Mouse (Mus musculus) CD4-positive, CD25-positive, alpha-beta regulatory T cell, adult 4 months (primary cell): ENCODE data around the gene Flvcr1. TPM values are rescaled to one million over a fixed set of nuclear protein-coding genes. Genes with fewer than 3 reads are reported as not detected.
"Not testable (repeated sequence)": the region's sequence is repeated elsewhere in the genome, so short reads cannot be mapped to it uniquely, and the experiment has no call there.

Experiments
- ATAC-seq: one replicate; pipeline ENCODE4 v1.8.0; 2017
- polyA plus RNA-seq, 2 experiments: library from polyadenylated mRNA; unstranded; fragments of 100-300 nt; shearing (Covaris generic); gene quantifications; one replicate each; pipeline ENCODE4 v1.2.1; 2017

The Flvcr1 gene
- polyA plus RNA-seq, 2 experiments from 2014 or later: 5.6 to 10.8 TPM

DNA sequence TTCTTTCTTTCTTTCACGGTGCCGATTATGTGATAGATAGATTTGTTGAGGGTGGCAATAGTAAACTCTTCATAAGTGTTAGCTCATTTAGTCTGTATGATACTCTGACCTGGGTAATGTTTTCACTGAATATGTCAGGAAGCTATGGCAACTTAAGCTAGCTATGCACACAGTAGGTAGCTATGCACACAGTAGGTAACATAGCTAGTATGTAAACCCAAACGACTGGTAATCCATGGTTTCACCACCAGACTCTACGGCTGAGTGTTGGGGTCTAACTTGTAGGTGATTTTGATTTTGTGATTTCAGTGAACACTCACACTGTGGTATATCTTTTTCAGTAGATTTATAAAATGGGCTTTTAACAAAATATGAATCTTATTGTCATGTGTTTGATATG, 12.0 kb upstream of the Flvcr1 start:
- ATAC-seq: no peak

DNA sequence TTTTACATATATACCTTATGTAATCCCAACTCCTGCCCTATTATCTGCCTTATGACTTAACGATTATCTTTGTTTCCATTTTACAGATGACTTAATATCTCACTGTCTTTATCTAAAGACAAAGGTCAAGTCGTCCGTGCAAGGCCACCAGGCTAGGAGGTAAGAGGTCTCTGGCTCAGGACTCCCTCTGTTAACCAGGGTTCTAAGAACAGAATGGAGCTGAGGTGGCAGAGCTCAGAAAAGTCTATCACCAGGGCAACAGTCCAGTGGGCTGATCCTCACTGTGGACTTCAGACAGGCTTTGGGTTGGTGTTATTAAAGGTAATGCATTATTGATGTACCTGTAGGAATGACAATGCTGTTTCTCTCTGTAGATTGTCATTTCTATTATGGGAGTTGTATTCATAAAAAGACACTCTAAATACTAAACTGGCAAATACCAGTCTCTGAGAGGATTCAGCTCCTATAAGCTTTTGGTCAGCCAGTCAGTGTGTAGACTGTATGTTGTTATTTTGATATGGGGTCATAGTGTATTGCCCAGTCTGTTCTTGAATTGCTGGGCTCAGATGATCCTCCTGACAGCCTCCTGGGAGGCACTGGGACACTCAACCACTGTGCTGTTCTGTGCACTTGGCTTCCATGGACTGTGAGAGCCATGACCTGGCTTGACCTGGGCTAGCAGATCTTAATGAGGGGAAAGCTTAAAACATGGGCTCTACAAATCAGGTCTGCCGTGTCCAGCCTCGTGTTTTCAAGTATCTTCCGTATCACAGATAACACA, 10.8 kb upstream of the Flvcr1 start, which contains the start of gene Spata45:
Spata45 (plus strand) TSS at position 86 of the 781 bp plus-strand sequence.
- no peak for ATAC-seq

DNA sequence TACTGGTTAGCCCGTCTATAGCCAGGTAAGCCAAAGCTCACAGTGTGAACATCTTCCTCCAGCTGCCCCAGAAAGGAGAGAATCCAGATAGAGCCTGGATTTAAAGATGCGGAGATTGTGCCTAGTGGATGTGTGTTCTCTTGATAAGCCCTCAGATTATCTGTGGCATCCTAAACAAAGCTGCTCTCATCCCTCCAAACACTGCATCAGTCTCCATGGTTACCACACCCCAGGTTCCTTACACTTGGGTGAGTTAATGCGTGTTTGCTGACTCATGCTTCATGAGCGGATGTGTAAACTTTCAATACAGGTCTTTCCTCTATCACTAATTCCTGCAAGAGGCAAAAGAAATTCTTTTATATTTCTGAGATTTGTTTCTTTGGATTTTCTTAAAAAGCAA, 9.7 kb upstream of the Flvcr1 start:
- no peak for ATAC-seq

DNA sequence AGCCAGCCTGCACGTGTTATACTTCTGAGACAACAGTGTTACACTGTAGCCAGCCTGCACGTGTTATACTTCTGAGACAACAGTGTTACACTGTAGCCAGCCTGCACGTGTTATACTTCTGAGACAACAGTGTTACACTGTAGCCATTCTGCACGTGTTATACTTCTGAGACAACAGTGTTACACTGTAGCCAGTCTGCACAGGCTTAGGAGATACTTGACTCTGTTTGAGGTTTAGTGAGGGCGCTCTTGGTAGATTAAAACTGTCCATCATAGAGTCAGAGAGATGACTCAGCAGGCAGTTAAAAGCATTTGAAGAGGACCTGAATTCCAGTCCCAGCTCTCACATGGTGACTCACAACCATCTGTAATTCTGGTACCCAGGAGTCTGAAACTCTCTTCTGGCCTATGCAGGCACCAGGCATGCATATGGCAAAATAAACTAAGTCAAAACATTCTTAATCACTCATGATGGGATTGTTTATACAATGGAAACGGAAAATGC, 5.0 kb upstream of the Flvcr1 start:
- not testable (repeated sequence) for ATAC-seq

DNA sequence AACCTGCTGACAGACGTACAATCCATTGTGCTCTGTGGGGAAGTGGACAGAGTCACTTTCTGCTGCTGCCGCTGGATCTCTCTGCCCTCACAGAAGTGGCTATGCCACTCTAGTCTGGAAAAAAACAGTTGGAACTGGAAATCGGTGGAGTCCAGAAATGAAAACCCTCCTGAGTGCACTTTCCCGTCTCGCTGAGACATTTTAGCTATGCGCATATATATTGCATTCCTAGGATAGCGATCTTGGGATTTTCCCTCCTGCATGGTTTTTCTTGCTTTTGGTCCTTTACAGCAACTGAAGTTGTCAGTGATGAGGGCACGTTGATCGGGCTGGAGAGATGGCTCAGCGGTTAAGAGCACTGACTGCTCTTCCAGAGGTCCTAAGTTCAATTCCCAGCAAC, 4.2 kb upstream of the Flvcr1 start:
- ATAC-seq: no peak

DNA sequence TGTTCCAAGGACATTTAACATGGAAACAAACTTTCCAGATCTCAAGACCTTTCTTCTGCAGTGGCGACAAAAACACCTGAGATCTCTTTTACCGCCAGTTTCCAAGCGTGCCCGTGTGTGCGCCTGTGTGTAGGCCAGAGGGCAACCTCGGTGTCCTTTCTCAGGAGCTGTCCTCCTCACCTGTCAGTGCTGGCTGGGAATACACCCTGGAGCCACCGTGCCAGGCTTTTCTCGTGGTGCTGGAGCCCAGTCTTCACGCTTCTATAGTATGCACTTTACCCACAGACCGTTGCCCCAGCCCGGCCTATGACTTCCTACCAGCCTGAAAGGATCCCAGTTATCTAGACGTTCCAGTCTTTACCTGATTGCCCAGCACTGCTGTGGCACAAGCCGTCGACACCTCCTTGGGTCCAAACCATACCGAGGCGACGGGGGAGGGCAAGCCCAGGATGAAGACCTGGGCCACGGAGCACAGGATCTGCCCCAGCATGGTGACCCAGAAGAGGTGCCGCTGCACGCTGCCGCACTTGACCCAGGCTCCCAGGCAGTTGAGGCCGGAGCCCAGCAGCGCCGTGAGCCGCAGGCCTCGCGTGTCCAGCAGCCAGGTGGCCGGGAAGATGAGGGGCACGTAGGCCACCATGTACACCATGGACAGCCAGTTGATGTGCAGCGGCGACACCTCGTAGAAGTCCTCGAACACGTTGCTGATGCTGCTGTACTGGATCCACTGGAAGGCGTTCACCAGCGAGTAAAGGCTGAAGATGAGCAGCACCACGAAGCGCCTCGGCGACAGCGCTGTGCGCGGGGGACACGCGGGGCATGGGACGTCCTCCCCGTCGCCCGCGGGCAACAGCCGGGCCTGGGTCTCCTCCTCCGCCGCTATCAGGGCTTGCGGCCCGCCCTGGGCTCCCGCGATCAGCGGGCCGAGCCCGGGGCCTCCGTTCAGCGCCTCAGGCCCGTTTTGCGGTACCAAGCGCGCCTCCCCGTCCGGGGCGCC, 644 bp downstream of the Flvcr1 start:
- ATAC-seq: peak; percentile 13

DNA sequence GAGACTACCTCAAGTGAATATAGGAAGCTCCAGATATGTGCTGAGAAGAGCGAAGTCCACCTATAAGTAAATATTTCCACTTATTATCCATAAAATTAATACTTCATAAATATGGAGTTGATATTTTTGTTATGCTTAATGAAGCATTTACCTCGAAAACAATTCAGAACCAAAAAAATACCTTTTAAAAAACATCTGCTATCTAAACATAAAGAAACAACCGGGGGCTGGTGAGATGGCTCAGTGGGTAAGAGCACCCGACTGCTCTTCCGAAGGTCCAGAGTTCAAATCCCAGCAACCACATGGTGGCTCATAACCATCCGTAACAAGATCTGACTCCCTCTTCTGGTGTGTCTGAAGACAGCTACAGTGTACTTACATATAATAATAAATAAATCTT, 2.2 kb downstream of the Flvcr1 start:
- not testable (repeated sequence) for ATAC-seq

DNA sequence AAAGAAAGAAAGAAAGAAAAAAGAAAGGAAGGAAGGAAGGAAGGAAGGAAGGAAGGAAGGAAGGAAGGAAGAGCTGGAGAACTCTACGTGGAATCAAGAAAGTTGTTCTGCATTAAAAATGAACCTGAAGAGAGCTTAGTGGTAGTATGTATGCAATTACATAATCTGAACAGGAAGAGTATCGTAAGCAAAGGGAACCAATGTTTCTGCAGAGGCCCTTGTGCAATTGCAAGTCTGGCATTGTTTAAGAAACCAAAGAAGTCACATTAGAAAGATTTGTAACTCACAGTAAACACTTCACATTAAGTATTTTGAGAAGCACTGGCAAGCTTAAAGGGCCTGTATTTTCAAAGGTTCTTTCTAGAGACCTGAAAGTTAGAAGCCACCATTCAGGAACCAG, 2.8 kb downstream of the Flvcr1 start:
- no peak for ATAC-seq

DNA sequence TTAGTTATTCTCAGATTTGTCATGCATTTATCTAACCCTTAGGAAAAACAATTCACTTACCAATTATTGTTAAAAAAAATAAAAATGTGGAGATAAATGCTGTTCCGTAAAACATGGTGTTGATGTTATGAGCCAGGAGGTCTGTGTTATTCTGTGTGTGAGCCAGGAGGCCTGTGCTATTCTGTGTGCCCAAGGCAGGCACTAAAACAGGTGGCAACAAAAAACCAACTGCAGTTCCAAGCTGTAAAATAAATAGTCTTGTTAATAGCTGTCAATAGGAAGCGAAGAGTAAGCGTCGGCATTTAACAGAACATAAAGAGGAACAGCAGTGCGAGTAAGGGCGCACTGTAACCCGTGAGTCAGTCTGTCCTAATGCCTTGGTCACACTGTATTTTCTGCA, 4.9 kb downstream of the Flvcr1 start:
- no peak for ATAC-seq

DNA sequence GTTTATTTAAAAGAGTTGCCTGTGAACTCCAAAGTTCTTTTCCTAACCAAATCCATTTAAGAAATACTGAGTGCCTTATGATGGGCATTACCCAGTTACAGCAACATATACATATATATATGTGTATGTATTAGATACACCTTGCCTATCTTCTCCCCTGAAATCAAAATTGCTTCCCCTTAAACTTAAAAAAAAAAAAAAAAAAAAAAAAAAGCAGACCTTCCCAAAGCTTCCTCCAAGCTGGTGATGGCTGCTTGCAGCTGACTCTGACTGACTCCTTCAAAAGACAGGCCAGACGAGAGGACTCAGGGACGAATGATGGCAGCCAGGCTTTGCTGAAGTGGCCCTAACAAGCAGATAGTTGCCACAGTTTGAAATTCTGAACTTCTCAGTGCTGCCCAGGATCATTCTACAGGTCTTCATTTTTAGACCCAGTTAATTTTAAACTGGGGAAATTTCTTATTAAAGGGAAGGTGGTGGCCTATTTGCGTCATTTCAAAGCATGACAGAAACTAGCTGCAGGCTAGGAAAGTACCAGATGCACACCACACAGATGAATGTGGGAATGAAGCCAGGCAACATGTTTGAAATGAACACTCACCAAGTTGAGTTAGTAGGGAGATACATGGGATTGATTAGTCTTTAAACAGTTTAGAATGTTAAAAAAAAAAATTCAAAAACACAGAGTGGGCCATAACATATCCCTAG, 5.6 kb downstream of the Flvcr1 start:
- ATAC-seq: no peak

DNA sequence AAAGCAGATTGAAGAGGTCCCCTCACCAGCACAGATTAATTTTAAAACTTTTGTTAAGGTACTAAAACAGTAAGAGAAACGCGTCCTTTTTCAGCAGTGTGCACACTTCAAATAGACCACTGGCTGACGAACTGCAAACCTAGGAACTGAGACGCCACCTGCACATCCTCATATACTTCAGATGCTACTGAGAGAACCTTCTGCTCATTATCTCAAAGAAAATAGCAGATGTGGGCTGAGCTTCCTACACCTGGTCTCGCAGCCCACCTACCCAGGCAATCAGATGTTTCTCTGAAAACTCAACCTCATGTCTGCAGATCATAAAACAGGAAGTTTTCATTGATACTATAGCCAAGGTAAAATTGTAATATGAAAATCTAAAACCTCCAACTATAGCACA, 6.2 kb downstream of the Flvcr1 start:
- no peak for ATAC-seq

DNA sequence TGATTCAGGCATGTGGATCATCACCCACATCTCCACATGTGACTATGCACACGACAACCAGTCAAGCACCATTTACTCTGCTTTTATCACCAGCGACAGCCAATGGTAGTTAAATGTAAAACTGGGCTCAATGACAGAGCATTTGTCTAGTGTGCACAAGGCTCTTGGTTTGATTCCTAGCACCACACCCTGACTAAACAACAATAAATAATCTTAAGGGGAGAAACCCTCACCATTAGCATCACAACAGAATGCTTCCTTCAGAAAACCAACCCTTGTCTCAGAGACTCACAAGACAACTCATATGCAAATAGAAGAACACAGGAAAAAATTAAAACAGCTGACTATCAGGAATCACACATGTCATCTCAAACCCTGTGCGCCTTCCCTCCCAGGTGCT, 11.7 kb downstream of the Flvcr1 start:
- ATAC-seq: no peak

DNA sequence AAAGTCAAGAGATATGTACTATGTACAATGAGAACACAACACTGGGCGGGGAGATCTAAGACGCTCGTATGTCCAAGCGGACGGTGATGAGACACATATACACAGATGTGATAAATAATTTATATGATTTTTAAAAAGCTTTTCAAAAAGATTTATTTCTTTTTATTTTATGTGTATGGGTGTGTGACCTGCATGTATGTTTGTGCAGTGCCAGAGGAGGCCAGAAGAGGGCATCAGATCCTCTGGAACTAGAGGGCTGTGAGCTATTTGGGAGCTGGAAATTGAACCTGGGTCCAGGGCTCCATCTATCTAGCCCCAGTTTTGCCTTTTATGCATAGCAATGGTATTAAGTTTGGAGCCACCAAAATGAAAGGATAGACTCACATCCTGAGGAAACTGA, 17.3 kb downstream of the Flvcr1 start:
- no peak for ATAC-seq

DNA sequence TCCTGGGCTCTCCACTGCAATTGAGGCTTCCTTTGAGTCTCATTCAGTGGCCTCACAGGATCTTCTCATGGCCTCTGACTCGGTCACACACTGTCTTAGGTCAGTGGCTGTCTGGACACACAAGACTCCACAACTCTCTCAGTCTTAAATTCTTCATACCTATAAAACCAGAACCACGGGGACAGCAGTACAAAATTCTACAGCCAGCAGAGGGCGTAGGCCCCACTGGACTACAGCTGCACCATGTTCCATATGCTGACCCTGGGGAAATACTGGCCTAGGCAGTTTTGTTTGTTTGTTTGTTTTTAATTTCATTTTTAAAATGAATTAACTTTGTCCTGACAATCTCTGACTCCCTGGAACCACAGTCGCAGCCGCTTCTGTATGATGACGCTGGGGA, 23.8 kb downstream of the Flvcr1 start:
- no peak for ATAC-seq

DNA sequence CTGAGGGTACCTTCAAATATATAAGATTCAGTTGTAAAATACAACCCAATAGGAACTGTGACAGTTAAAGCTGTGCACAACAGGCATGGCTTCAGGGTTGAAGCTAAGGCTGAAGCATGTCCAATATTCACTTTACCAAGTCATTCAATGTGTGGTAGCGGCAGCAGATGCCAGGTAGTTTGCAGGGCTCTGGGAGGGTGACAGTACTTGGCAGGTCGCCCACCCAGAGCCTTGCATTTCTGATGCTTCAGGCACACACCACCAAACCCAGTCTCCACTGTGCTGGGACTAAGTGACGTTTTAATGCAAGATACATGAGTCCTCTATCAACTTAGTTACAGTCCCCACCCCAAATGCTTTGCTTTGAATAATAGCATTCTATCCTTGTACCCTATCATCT, 25.3 kb downstream of the Flvcr1 start:
- no peak for ATAC-seq

DNA sequence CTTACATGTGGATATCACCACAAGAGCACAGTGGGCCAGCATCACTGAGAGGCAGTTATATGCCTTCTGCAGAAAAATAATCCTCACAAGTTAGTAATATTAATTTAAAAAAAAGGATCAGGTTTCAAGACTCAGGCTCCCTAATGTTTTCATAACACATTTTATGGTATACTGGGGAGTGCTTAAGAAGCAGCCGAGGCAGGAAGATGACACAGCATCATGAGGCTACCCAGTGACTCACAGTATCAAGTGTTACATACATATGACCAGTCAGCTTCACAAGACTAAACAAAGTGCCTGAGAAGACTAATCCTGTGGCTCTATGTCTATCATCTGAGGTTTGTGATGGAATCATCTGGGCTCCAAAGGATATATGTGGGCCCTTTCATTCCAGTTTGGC, 27.9 kb downstream of the Flvcr1 start:
- ATAC-seq: no peak

DNA sequence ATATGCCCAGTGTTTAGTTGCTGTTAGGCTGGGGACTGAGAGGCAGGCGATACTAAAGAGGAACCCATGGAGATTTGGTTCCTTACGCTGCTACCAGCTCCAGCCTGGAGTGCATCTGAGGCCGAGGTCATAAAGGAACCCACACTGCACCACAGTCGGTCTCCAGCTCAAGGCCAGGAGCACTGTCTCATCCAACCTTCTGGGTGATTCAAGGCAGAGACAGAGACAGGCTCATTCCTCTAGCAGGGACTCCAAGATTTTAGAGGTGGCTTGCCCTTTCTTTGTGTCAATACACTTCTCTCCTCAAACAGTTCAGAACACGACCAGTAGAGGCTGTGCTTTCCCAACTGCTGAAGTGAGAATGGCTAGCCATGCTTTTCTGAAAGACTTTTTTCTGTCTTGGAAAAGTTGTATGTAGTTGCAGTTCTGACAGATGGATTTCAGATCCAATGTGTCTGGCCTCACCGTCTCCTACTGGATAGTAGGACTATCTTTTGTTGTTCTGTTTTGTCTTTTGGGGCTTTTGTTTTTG, 29.5 kb downstream of the Flvcr1 start:
- no peak for ATAC-seq

DNA sequence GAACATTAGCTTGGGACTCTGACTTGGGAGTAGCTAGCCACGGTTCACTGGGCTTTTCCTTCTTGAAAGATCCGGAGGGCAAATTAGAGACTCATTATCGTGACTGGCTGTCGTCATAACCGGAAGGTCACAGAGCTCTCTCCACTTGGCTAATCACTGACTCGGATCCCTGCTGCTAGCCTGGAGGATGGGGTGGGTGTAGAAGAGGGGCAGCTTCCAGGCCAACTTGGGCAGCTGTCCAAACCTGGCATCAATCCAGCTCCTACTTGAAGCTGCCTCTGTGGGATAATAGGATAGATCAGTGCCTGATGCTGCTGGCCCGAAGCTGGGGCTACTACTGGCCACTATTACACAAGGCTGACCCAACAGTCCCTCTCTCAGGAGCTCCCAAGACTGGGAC, 30.4 kb downstream of the Flvcr1 start:
- ATAC-seq: no peak

DNA sequence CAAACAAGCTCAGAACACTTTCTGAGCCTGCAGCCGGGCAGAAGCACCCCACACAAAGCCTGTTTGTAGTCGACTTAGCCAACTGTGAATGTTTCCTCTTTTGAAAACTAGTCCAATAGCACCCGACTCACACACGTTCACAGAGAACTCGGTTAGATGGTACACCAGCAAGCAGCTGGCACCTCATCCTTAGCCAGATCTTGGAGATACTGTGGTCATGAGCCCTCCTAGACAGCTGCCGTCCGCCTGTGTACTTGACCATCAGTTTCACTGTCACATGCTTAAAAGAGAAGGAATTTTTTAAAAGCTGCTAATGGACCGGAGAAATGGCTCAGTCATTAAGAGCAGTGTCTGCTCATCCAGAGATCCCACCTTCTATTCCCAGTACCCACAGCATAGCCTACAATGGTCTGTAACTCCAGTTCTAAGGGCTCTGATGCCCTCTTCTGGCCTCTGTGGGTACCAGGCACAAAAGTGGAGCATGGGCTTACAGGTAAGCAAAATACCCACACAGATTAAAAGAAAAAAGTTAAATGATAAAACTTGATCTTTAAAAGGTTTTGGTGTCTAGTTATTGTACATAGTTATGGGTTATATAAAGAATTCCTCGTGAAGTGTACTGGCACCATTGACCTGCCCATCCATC, 36.4 kb downstream of the Flvcr1 start:
- ATAC-seq: no peak

DNA sequence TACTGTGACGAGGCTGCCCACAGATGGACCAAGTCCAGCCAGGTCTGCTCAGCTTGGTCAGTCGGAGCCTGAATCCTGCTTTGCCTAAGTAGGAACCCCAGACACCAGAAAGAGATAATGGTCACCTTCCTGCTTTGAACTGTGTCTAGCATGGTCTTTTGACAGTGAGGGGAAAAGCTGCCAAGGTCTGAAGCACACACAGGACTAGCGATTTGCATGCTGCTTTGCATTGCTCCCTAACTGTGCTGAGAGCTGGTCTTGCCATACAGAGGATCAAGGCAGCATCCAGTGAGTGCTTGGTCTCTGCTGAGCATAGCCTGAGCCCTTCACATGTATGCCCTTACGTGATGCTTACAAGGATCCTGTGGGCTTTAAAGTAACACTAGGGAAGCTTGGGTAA, 44.5 kb downstream of the Flvcr1 start:
- no peak for ATAC-seq

DNA sequence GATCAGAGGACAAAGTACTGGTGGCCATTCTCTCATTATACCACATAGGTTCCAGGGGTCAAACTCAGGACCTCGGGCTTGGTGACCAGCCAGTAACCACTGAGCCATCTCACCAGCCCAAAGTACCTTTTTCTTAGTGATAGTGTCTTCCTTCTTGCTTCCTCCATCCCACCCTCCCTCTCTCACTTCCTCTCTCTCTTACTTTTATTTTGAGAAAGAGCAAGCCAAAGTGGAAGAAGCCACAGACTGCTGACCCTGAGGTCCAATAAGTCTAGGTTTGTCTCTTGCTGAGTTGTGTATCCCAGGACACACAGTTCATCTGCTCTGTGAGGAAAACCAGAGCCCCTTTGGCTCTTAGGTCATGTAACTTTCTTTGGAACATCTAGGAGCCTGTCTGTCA, 45.5 kb downstream of the Flvcr1 start:
- ATAC-seq: no peak

DNA sequence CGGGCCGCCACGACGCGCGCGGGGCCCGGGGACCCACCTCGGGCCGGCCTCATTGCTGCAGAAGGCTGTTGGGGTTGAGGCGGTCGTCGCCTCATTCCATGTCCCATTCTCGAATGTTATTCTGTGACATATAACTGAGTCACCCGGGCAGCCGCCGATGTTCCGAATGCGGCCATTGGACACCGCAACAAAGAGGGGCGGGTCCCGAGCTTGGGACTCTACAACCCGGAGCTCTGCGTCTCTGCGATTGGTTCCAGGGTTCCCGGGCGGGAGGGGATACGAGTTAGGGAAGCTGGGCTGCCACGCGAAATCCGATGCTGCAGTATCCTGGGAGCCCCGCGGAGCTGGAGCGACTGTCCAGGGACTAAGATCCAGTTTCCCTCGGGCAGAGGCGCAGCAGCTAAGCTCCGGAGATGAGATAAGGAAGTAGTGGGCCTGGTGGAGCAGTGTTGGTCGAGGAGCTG, 46.8 kb downstream of the Flvcr1 start, which contains the start of gene Vash2:
Vash2 (minus strand) TSS at position 197 of the 464 bp plus-strand sequence.
- no peak for ATAC-seq
